Mouse (Mus musculus): Measurements from ENCODE around the gene Carmil2.

The Carmil2 gene

GRCm38 (mm10) chr8:105695080-105695780, 9.2 kb downstream of the Carmil2 start:
- no peak for DNase-seq (ENCODE audit: low read depth, low spot score)

GRCm38 (mm10) chr8:105697196-105697780, 11.2 kb downstream of the Carmil2 start:
- no peak for DNase-seq (ENCODE audit: low read depth, low spot score)

GRCm38 (mm10) chr8:105698734-105699133, 12.7 kb downstream of the Carmil2 start:
- no peak for DNase-seq (ENCODE audit: low read depth, low spot score)

- no peak for DNase-seq (ENCODE audit: low read depth, low spot score)
Observed at GRCm38 (mm10) chr8:105699488-105700215, 13.6 kb downstream of the Carmil2 start.

GRCm38 (mm10) chr8:105700566-105700965, 14.5 kb downstream of the Carmil2 start:
- peak; percentile 83 for DNase-seq (ENCODE audit: low read depth, low spot score)

GRCm38 (mm10) chr8:105700966-105701824, 15.1 kb downstream of the Carmil2 start, which contains the start of the genes Acd and Pard6a:
Acd (minus strand) TSS chr8:105701102.
Pard6a (plus strand) TSS chr8:105701148.
- DNase-seq (ENCODE audit: low read depth, low spot score): peak; percentile 97

GRCm38 (mm10) chr8:105702001-105702401, 15.9 kb downstream of the Carmil2 start:
- peak; percentile 65 for DNase-seq (ENCODE audit: low read depth, low spot score)

GRCm38 (mm10) chr8:105702731-105703415, 16.8 kb downstream of the Carmil2 start:
- peak; percentile 57 for DNase-seq (ENCODE audit: low read depth, low spot score)

- DNase-seq (ENCODE audit: low read depth, low spot score): no peak
Observed at GRCm38 (mm10) chr8:105704146-105704812, 18.2 kb downstream of the Carmil2 start.

GRCm38 (mm10) chr8:105704955-105705354, 18.9 kb downstream of the Carmil2 start:
- DNase-seq (ENCODE audit: low read depth, low spot score): peak; percentile 93

- no peak for DNase-seq (ENCODE audit: low read depth, low spot score)
Observed at GRCm38 (mm10) chr8:105706426-105706825, 20.4 kb downstream of the Carmil2 start.

GRCm38 (mm10) chr8:105707498-105708403, 21.7 kb downstream of the Carmil2 start, which contains the start of the genes 4933405L10Rik and Enkd1:
4933405L10Rik (plus strand) TSS chr8:105707655.
Enkd1 (minus strand) TSS chr8:105708210.
- peak; percentile 97 for DNase-seq (ENCODE audit: low read depth, low spot score)

- DNase-seq (ENCODE audit: low read depth, low spot score): no peak
Observed at GRCm38 (mm10) chr8:105708675-105709074, 22.6 kb downstream of the Carmil2 start.

- DNase-seq (ENCODE audit: low read depth, low spot score): no peak
Observed at GRCm38 (mm10) chr8:105709317-105709716, 23.2 kb downstream of the Carmil2 start.

GRCm38 (mm10) chr8:105712286-105712685, 26.2 kb downstream of the Carmil2 start:
- no peak for DNase-seq (ENCODE audit: low read depth, low spot score)

- DNase-seq (ENCODE audit: low read depth, low spot score): peak; percentile 92
Observed at GRCm38 (mm10) chr8:105714139-105714538, 28.1 kb downstream of the Carmil2 start.

GRCm38 (mm10) chr8:105715042-105715441, 29.0 kb downstream of the Carmil2 start:
- no peak for DNase-seq (ENCODE audit: low read depth, low spot score)

GRCm38 (mm10) chr8:105716302-105716945, 30.4 kb downstream of the Carmil2 start:
- DNase-seq (ENCODE audit: low read depth, low spot score): no peak

GRCm38 (mm10) chr8:105719637-105720036, 33.6 kb downstream of the Carmil2 start:
- DNase-seq (ENCODE audit: low read depth, low spot score): no peak
